Mouse (Mus musculus) liver, embryonic 14.5 days (tissue): ENCODE results near the gene Sorcs1. TPM values are rescaled to one million over a fixed set of nuclear protein-coding genes. Genes with fewer than 3 reads are reported as not detected.
A peak's percentile ranks its signal among the peaks of the same experiment; 100 is the strongest.

Experiments
- ATAC-seq: fragments of 200-750 bp; cut with Nextera tagmentation; 2 replicates; pipeline ENCODE4 v1.8.0; 2017; ENCODE audit warnings: moderate number of reproducible peaks, mild to moderate bottlenecking, moderate library complexity; ENCODE audit not compliant: insufficient read depth
- DNase-seq, 3 experiments: peaks; one replicate each; pipeline ENCODE4 v3.0.0-alpha.2; 2012 to 2013; ENCODE audit warnings: low read depth in 3 of 3, low spot score in 3 of 3
- H3K27ac ChIP-seq: fragments of 300-500 bp; sonication (generic); 2 replicates; pipeline ENCODE4 v1.5.1; 2014; ENCODE audit warnings: moderate library complexity, mild to moderate bottlenecking, control low read depth, inconsistent platforms
- H3K27me3 ChIP-seq: fragments of 300-500 bp; sonication (generic); 2 replicates; pipeline ENCODE4 v1.6.1; 2014; ENCODE audit warnings: mild to moderate bottlenecking, low read length, moderate library complexity; ENCODE audit not compliant: control insufficient read depth, insufficient read depth
- H3K36me3 ChIP-seq: fragments of 300-500 bp; sonication (generic); replicated peaks from 2 replicates; pipeline ENCODE4 v1.6.1; 2014; ENCODE audit warnings: low read depth; ENCODE audit not compliant: control insufficient read depth, insufficient read depth
- H3K4me1 ChIP-seq, 2 experiments: fragments of 200-500 bp in 1 of 2; fragments of 300-500 bp in 1 of 2; sonication (generic) in 1 of 2; replicated peaks; 2 replicates each; pipeline ENCODE4 v1.6.1; 2012 to 2014; ENCODE audit warnings: antibody characterized with exemption in 1 of 2, inconsistent platforms in 1 of 2, low read length in 1 of 2; ENCODE audit not compliant: control insufficient read depth in 2 of 2, insufficient read depth in 2 of 2
- H3K4me2 ChIP-seq: fragments of 300-500 bp; sonication (generic); 2 replicates; pipeline ENCODE4 v1.6.1; 2014; ENCODE audit warnings: low read depth, mild to moderate bottlenecking, control low read depth, moderate library complexity
- H3K4me3 ChIP-seq, 2 experiments: fragments of 200-500 bp in 1 of 2; fragments of 300-500 bp in 1 of 2; sonication (generic) in 1 of 2; 2 replicates each; pipeline ENCODE4 v1.5.1; 2012 to 2014; ENCODE audit warnings: low read depth in 2 of 2, low read length in 2 of 2, mild to moderate bottlenecking in 2 of 2, control low read depth in 1 of 2, inconsistent platforms in 1 of 2, moderate library complexity in 1 of 2; ENCODE audit not compliant: insufficient read depth in 1 of 2
- H3K9ac ChIP-seq: fragments of 300-500 bp; sonication (generic); replicated peaks from 2 replicates; pipeline ENCODE4 v1.6.1; 2014; ENCODE audit warnings: mild to moderate bottlenecking, control low read depth, moderate library complexity
- H3K9me3 ChIP-seq: fragments of 300-500 bp; sonication (generic); 2 replicates; pipeline ENCODE4 v1.6.1; 2016; ENCODE audit warnings: low read length, mixed read lengths; ENCODE audit not compliant: control insufficient read depth
- CTCF ChIP-seq: IDR thresholded peaks from 2 replicates; pipeline ENCODE4 v1.5.1; 2016; ENCODE audit warnings: antibody characterized with exemption, low read depth, control low read depth
- EP300 ChIP-seq: IDR thresholded peaks from 2 replicates; pipeline ENCODE4 v1.6.1; 2016; ENCODE audit warnings: antibody characterized with exemption, low read depth
- WGBS: fragments of 180-500 bp; shearing (Covaris S2); extraction: QIAGEN DNeasy Blood & Tissue Kit; methylation state at CpG from one replicate; pipeline ENCODE4 v1.1.7; 2014; ENCODE audit not compliant: insufficient replicate concordance; 5-methylcytosine and 5-hydroxymethylcytosine counted together
- polyA plus RNA-seq, 2 experiments: library from polyadenylated mRNA; depleted of rRNA in 1 of 2; stranded (reverse) in 1 of 2; unstranded in 1 of 2; fragments of >200 nt; fragmentation: Nextera tagmentation in 1 of 2; extraction: Ambion mirVana in 1 of 2; gene quantifications; 2 replicates each; pipeline versions ENCODE4 v1.2.1 to v1.2.3; 2012 to 2014

Sorcs1 gene
- polyA plus RNA-seq, 2 experiments: 0.13 to 0.28 TPM

- 58% methylated on average over 10 of the region's 10 CpGs for WGBS
- no peak for DNase-seq
- H3K9me3 ChIP-seq: no peaks in the 10 kb centered on the region
- no peak overlapping the region for H3K9ac ChIP-seq
- no peaks in the 10 kb centered on the region for H3K4me1 ChIP-seq
- no peak overlapping the region for H3K27ac ChIP-seq
- H3K27me3 ChIP-seq: no peaks in the 10 kb centered on the region
- no peak for ATAC-seq
- TF ChIP-seq EP300 (no peak), CTCF (no peak)
- no peak overlapping the region for H3K4me3 ChIP-seq
- no peak overlapping the region for H3K4me2 ChIP-seq
- no peaks in the 10 kb centered on the region for H3K36me3 ChIP-seq
These were observed 492.4 kb downstream of the Sorcs1 start for GRCm38 (mm10) chr19:50185769-50186715.

DNA sequence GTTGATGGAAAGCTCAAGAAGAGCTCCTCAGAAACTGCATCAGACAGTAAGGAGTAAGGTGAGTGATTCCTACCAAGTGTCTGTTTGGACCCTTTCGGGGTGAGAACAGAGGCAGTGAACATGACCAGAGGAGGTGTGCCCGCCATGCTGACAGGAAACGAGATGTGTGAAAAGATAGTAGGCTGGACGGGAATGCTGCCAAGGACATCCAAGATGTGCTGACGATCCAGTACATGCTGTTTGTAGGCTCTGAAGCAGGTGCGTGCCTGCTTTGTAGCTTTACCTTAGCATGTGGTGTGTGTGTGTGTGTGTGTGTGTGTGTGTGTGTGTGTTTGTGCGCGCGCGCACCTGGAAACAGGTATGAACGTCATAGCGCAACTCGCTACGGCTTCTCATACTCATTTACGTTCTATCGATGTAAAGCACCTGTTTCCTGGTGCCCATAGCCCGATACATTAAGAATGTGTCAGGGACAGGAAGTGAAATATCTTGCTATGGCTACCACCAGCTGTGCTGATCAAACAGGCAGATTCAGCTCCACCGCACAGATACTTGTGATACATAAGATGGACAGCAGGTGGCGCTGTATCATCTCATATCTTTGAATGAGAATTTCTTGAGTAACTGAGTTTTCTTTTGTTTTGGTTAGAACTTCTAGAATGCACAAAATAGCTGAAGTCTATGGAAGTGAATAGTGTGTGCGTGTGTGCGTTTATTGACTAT is 493.4 kb downstream of the Sorcs1 start:
- Histone ChIP-seq H3K9me3 (no peaks in the 10 kb centered on the region), H3K9ac (no peak overlapping the region), H3K27me3 (no peaks in the 10 kb centered on the region), H3K4me2 (no peak overlapping the region), H3K27ac (no peak overlapping the region), H3K4me1 (no peaks in the 10 kb centered on the region), H3K4me3 (no peak overlapping the region), H3K36me3 (no peaks in the 10 kb centered on the region)
- 44% methylated on average over 21 of the region's 21 CpGs for WGBS
- TF ChIP-seq EP300 (no peak), CTCF (peak; percentile 63)
- ATAC-seq (no peak), DNase-seq (peak in 2 of 3 experiments; percentile 2)

GRCm38 (mm10) chr19:50178851-50179250 is 499.6 kb downstream of the Sorcs1 start:
- no peak for ATAC-seq
- TF ChIP-seq EP300 (no peak), CTCF (no peak)
- Histone ChIP-seq H3K27me3 (no peaks in the 10 kb centered on the region), H3K4me2 (no peak overlapping the region), H3K9me3 (no peaks in the 10 kb centered on the region), H3K9ac (no peak overlapping the region), H3K36me3 (no peaks in the 10 kb centered on the region), H3K4me1 (no peaks in the 10 kb centered on the region), H3K27ac (no peak overlapping the region), H3K4me3 (no peak overlapping the region)
- DNase-seq: no peak
- WGBS: 53% methylated on average over 4 of the region's 4 CpGs

DNA sequence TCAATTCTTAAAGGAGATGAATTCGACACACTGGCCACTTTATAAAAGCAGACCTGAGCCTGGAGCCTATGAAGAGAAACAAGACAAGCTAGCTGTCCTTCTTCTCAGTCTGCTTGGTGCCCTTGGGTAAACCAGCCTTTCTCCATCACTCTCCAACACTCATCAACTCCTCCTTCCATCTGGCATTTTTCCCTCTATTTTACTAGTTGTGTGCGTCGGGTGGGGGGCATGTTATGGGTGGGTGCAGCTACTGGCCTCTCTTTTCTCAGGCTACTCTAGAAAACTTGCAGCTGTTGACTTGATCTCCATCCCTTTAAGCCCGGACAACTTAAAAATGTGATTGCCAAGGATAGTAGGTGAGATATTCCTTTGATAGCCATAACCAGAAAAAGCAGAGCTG is 500.3 kb downstream of the Sorcs1 start:
- Histone ChIP-seq H3K9ac (no peak overlapping the region), H3K36me3 (no peaks in the 10 kb centered on the region), H3K4me3 (no peak overlapping the region), H3K9me3 (no peaks in the 10 kb centered on the region), H3K27me3 (no peaks in the 10 kb centered on the region), H3K27ac (no peak overlapping the region), H3K4me2 (no peak overlapping the region), H3K4me1 (no peaks in the 10 kb centered on the region)
- DNase-seq (no peak), ATAC-seq (no peak)
- WGBS: 67% methylated on average over 4 of the region's 4 CpGs
- TF ChIP-seq CTCF (no peak), EP300 (no peak)

- H3K4me3 ChIP-seq: no peak overlapping the region
- H3K9ac ChIP-seq: no peak overlapping the region
- no peaks in the 10 kb centered on the region for H3K27me3 ChIP-seq
- no peaks in the 10 kb centered on the region for H3K4me1 ChIP-seq
- H3K4me2 ChIP-seq: no peak overlapping the region
- TF ChIP-seq CTCF: peak; percentile 2; the same call in 1 of the 2 replicates
- TF ChIP-seq EP300: no peak
- H3K27ac ChIP-seq: no peak overlapping the region
- H3K36me3 ChIP-seq: no peaks in the 10 kb centered on the region
- 36% methylated on average over 4 of the region's 4 CpGs for WGBS
- no peaks in the 10 kb centered on the region for H3K9me3 ChIP-seq
- no peak for ATAC-seq
- no peak for DNase-seq
These were observed 506.6 kb downstream of the Sorcs1 start for GRCm38 (mm10) chr19:50171849-50172248.
